Mouse (Mus musculus) inflammation-experienced regulatory T-cells (primary cell): ENCODE results near the gene Tinagl1. TPM values are rescaled to one million over a fixed set of nuclear protein-coding genes. Genes with fewer than 3 reads are reported as not detected.

Experiments used
- polyA plus RNA-seq, 2 experiments: library from polyadenylated mRNA; unstranded; fragments of 100-300 nt; shearing (Covaris generic); gene quantifications; one replicate each; pipeline ENCODE4 v1.2.1; 2017

Gene Tinagl1
- polyA plus RNA-seq: 1 to 10 TPM in 1 of 2 experiments, under 1 TPM in 1; 0.24 to 2.8 TPM

GRCm38 (mm10) chr4:130175072-130175711, at the start of gene Tinagl1:
Tinagl1 (minus strand) TSS chr4:130175122.

GRCm38 (mm10) chr4:130222179-130222578, 47.3 kb upstream of the Tinagl1 start, which contains the start of gene Gm853:
Gm853 (minus strand) TSS chr4:130222401.

GRCm38 (mm10) chr4:130139214-130139492, 35.8 kb downstream of the Tinagl1 start, which contains the start of gene Hcrtr1:
Hcrtr1 (minus strand) TSS chr4:130139359.

Other genes starting within 250 kb of the Tinagl1 start
- not detected for gene Spocd1, start 245.9 kb downstream of the Tinagl1 start, polyA plus RNA-seq
- gene Adgrb2, start 190.3 kb downstream of the Tinagl1 start, polyA plus RNA-seq: 1 to 10 TPM in 1 of 2 experiments, not detected in 1; 1.4 TPM
- under 1 TPM in 1 of 2 experiments, not detected in 1; 0.84 TPM for gene Col16a1, start 127.3 kb downstream of the Tinagl1 start, polyA plus RNA-seq
- 10 to 100 TPM; 67.5 to 67.8 TPM for gene Pef1, start 72.6 kb downstream of the Tinagl1 start, polyA plus RNA-seq
- gene Hcrtr1, start 35.8 kb downstream of the Tinagl1 start, polyA plus RNA-seq: not detected
- not detected for gene Gm853, start 47.3 kb upstream of the Tinagl1 start, polyA plus RNA-seq
- under 1 TPM in 1 of 2 experiments, not detected in 1; 0.60 TPM for gene Serinc2, start 104.1 kb upstream of the Tinagl1 start, polyA plus RNA-seq
- gene Fabp3, start 133.5 kb upstream of the Tinagl1 start, polyA plus RNA-seq: 1 to 10 TPM in 1 of 2 experiments, under 1 TPM in 1; 0.58 to 2.9 TPM
- 1 to 10 TPM in 1 of 2 experiments, under 1 TPM in 1; 0.33 to 1.8 TPM for gene Gm10570, start 133.6 kb upstream of the Tinagl1 start, polyA plus RNA-seq
- gene Zcchc17, start 184.8 kb upstream of the Tinagl1 start, polyA plus RNA-seq: 10 to 100 TPM; 58.3 to 68.3 TPM
- 100 to 1,000 TPM; 110 to 113 TPM for gene Snrnp40, start 185.0 kb upstream of the Tinagl1 start, polyA plus RNA-seq